Mouse (Mus musculus) testis, postnatal 10 days (tissue): ENCODE data around the gene Pknox1.
"Not testable (repeated sequence)": the region's sequence is repeated elsewhere in the genome, so short reads cannot be mapped to it uniquely, and the experiment has no call there.

Experiments used
- DNase-seq: peaks from one replicate; pipeline ENCODE4 v3.0.0; 2021; ENCODE audit warnings: low spot score

The Pknox1 gene

GRCm38 (mm10) chr17:31597957-31598356 is 33.4 kb downstream of the Pknox1 start:
- no peak for DNase-seq

- no peak for DNase-seq
Measured at GRCm38 (mm10) chr17:31598593-31598992, 34.1 kb downstream of the Pknox1 start.

DNA sequence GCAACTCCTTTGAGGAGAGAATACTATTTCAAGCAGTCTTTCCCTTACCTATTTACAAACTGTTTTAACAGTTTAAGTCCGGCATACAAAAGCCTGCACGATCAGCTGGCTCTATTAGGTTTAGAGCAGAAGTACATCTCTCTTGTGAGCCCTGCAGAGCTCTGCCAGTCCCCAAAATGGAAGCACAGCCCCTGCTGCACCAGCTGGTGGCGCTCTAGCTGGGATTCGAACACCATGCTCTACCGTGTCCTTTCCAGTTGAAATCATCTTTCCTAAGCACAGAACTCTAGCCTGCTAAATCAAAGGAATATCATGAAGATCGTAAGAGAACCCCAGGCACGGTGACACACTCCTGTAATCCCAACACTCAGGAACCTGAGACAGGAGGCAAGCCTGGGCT is 41.9 kb downstream of the Pknox1 start:
- no peak for DNase-seq

DNA sequence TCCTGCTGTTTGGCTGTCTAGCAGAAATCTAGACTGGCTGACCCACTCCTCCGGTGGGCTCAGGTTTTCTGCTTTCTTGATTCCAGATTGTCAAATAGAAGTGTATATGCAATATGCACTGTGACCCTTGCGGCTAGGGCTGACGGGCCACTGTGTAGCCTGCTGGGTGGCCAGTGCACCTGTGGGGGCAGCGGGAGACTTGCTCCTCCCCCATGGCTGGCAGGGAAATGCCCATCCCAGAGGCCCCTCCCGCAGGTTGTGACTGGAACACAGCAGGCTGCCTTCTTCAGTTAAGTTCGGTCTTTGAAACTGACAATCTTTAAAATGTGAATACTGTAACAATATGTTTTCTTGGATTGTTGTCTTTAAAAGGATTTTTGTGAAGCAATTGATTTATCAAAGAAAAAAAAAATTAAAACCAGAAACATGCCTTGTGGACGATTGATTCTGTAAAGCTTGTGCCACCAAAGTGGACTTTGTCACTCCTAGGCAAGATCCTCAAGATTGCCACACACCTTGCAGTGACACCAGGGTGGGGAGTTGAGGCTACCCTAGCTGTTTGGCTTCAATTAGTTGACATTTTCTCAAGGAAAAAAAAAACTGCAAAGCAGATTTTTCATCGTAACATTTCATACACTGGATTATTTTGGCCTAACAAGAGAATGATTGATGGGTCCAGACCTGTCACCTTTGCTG is 42.9 kb downstream of the Pknox1 start:
- no peak for DNase-seq

DNA sequence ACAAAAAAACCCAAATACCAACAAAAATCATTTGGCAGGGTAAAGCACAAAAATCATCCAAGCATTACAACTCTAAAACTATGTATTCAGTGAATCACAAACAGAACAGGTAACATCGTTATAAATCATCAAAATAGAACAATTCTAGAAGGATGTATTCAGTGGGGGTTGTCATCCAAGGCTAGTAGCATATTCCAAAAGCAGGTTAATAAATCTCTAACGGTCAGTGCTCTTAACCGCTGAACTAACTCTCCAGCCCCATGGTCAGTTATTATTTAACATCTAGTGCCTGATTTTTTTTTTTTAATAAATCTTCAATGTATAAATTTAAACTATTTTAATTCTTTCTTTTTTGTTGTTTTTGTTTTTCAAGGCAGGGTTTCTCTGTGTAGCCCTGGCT is 44.6 kb downstream of the Pknox1 start:
- DNase-seq = not testable (repeated sequence)

DNA sequence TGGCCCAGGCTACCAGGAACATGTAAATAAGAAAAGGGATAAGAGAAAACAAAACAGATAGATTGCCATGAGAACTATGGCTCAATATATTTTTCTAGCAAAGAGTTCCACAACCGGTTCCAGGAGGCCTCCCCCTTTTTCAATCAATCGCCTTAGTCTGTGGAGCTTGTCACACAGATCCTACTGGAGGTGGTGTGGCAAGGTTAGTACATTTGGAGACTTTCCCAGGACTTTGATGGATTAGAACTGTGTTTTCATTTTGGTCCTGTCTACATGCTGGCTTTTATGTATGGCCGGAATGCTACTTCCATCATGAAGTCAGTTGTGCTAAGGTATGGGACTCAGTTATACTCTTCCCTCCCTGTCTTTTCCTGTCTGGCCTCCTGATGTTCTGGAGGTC is 45.4 kb downstream of the Pknox1 start:
- no peak for DNase-seq

DNA sequence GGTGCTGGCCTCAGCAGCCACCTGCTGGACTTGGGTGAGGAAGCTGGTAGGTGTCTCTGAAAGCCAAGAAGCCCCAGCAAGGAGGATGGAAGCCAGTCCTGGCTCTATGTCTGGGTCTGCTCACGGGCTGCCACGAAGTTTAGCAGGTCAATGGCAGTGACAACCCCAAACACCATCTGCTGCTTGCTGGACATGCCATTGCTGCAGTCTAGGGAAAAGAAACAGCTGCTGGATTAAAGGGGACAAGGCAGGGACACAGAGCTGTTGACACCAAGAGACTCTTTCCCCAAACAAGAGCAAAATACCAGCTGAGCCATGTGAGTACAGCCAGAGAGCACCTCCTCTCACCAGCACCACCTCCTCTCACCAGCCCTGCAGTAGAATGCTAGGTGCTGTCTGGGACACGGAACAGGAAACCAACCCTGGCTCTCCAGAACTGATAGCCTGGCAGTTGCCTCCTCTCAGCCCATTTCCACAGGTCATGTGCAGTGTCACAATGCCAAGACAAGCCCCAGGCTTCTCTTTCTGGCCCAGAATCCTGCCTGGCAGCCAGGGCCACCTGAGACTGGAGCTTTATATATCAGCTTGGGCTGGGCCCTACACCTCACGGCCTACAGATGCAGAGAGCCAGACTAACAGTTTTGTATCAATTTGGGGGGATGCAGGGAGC is 48.7 kb downstream of the Pknox1 start:
- DNase-seq = no peak

- DNase-seq = no peak
Measured at GRCm38 (mm10) chr17:31623101-31623500, 58.6 kb downstream of the Pknox1 start.

DNA sequence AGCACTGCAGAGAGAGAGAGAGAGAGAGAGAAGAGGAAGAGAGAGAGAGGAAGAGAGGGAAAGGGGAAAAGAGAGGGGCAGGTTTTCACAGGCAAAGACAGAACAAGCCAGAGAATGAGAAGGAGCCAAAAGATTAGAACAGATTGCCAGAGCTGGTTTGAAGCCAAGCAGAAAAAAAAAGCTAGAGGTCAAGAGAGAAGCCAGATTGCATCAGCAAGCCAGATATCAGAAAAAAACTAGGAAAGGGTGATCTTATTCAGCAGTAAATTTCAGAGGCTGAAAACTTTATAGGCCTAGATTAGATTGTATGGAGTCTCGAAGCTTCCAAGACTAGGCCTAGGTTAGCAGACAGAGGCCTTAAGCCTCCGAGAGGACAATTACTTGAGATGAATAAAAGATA is 63.4 kb downstream of the Pknox1 start:
- DNase-seq = no peak

- DNase-seq = no peak
Measured at GRCm38 (mm10) chr17:31631081-31631800, 66.7 kb downstream of the Pknox1 start.

DNA sequence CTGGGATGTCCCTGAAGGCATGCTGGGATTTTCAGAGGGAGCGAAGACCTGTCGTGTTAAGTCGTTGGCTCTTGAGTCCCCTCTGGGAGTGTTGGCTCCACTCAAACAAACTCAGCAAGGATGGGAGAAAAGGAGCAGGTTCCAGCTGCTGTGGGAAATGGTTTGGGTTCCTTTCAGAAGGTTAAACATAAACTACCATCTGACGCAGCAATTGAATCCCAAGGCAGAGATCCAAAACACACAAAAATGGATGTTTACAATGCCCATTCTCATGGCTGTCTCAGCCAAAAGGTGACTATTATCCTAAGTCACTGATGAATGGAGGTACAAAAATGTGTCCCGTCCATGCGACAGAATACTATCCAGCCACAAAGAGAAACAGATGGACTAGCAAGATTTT is 68.5 kb downstream of the Pknox1 start:
- no peak for DNase-seq

- DNase-seq = no peak
Measured at GRCm38 (mm10) chr17:31634896-31635295, 70.4 kb downstream of the Pknox1 start.

- no peak for DNase-seq
Measured at GRCm38 (mm10) chr17:31635781-31636180, 71.2 kb downstream of the Pknox1 start.

- no peak for DNase-seq
Measured at GRCm38 (mm10) chr17:31636277-31636941, 71.9 kb downstream of the Pknox1 start.

- DNase-seq = peak; percentile 79
Measured at GRCm38 (mm10) chr17:31636942-31637811, 72.6 kb downstream of the Pknox1 start, which contains the start of gene Cbs. Gene Cbs, minus strand, starts transcription at chr17:31637238.

DNA sequence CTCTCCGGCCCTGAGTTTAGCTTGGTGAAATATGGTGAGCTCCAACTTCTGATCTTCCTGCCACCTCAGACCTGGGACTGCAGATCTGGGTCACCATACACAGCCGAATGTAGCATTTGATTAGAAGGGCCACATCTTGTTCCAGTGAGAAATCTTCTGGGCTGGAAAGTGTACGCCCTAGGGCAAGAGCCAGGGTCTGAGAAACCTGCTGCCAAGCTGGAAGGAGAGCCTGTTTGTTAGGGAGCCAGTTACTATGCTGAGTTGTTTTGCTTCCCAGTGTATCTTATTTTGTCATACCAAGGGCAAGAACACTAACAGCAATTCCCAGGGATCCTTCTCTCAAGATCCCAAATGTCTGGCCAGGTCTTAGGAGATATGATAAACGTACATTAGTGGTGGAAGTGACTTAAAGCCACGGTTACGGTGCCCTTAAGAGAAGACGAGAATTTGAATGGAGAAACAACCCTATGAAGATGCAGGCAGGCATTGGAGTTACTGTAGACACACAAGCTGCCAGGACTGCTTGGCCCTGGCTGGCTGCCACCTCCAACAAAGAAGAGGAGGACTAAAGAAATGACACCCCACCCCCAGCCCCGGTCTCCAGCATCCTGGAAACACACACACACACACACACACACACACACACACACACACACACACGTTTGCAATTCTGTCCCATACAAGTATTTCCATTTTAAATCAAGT is 73.5 kb downstream of the Pknox1 start:
- peak; percentile 73 for DNase-seq

GRCm38 (mm10) chr17:31639651-31640050 is 75.1 kb downstream of the Pknox1 start:
- no peak for DNase-seq

- DNase-seq = no peak
Measured at GRCm38 (mm10) chr17:31642331-31642730, 77.8 kb downstream of the Pknox1 start.

DNA sequence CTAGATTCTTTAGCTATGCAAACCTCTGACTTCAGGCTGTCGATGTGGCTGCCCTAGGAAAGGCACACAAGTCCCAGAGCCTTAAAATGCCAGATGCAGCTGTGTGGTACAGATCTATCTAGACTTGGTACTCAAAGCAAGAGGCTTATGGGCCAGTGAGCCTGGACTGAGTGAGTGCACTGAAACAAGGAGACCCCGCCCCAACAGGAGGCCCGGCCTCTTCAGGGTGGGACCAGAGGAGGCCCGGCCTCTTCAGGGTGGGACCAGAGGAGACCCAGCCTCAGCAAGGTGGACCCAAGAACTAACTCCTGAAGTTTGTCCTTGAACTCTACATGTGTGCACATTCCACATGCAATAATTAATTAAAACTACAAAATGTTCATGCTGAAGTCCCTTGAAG is 78.4 kb downstream of the Pknox1 start:
- DNase-seq = no peak

DNA sequence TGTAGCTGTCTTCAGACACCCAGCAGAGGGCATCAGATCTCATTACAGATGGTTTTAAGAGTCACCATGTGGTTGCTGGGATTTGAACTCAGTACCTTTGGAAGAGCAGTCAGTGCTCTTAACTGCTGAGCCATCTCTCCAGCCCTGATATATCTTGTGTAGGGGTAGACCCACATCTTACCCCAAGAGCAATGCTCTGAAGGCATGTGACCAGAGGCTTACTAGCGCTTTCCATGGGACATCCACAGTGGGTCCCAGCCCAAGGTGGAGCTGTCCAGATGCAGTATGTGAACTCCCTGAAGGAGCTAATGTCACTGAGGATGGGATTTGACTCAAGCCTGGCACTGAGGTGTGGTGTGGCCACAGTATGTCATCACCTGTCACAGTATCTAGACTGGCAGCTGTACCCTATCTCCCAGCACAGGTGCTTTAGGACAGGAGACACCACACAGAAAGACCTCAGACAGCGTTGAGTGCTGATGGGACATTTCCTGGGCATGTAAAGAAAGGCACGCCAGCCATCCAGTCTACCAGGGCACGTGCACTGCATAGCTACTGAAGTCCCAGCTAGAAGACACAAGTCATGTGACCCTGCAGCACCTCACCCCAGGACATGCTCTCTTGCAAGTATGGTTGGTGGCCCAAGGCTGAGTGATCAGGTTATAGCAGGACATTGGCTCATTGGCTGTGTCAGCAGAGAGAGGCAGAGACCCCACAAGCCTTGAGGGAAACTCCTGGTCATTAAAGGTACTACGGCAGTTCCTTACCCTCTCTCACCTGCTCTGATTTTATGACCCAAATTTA is 81.9 kb downstream of the Pknox1 start:
- DNase-seq = no peak
